Mouse (Mus musculus) left cerebral cortex, postnatal 36 days (tissue): ENCODE measurements at regions not wholly inside any gene's neighbourhood (a gene's known extent, or its start where the extent isn't known, plus 50 kb on each side); places are given as distances from the start of the nearest gene placed in this dataset.

Experiments
- DNase-seq, 2 experiments: peaks; one replicate each; pipeline ENCODE4 v3.0.0; 2021 to 2022; ENCODE audit warnings: low spot score in 2 of 2, mixed read lengths in 1 of 2
- intact Hi-C: fragments of 180-260 bp; cut with DNase I; formaldehyde crosslinking; loops from one replicate; pipeline ENCODE4 v1.15.1; 2025

GRCm38 (mm10) chr2:108753494-108754225 is 526.9 kb upstream of the Kif18a start:
- intact Hi-C loops = no loop called here
- DNase-seq = no peak

DNA sequence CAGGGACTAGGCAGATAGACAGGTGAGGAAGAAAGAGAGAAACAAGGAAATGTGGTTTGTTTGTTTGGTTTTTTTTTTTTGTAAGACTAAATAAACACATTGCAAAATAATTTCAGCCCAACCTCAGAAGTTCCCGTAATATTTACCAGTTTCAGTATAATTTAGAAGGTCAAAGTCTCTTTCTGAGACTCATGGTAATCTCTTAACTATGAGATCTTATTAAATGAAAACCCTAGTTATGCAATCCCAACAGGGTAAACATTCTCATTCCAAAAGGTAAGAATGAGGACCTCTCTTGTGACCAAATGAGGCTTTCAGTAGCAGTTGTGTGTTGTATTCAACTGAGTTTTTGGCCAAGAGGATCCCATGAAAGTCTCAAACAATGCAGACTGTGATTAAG is 524.7 kb upstream of the Kif18a start:
- intact Hi-C loops = no loop called here

DNA sequence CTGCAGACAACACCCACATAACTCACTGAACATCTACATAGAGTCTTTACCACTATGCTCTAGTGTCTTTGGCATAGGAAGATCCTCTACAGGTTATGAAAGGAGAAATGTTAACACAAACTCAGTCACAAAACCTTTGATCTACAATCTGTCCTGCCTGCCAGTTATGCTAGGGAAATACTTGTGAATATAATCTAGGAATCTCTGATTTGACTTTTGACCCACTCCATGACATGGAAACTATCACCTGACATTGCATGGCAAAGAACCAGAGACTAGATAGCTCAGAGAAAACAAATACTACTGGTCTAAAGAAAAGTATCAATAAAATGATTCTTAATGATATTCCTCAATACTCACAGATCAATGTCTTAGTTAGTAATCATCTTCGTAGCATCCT is 524.3 kb upstream of the Kif18a start:
- no peak for DNase-seq
- intact Hi-C loops = no loop called here

More for the DNA sequence above, 524.7 kb upstream of the Kif18a start:
- DNase-seq = no peak

GRCm38 (mm10) chr2:108764703-108765102 is 515.8 kb upstream of the Kif18a start:
- intact Hi-C loops = no loop called here
- DNase-seq = peak; percentile 5 to 11

DNA sequence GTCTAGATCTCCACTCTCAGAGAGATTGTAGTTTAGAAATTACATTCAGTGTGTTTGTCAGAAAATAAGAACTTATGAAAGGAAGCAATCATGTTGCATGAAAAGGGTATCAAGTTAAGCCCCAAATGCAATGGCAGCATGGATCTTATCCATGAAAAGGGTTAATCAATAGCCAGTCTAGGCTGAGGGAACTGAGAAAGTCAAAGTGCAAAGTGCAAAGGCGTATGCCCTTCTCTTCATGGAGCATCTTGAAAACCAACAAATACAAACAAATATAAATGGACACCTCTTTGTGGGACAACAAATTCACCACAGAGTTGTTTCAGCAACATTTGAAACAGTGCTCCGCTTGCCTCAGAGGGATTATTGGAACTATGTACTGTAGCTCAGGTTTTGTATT is 514.1 kb upstream of the Kif18a start:
- no peak for DNase-seq
- intact Hi-C loops = no loop called here

GRCm38 (mm10) chr2:108770383-108770782 is 510.2 kb upstream of the Kif18a start:
- DNase-seq = no peak
- intact Hi-C loops = no loop called here

DNA sequence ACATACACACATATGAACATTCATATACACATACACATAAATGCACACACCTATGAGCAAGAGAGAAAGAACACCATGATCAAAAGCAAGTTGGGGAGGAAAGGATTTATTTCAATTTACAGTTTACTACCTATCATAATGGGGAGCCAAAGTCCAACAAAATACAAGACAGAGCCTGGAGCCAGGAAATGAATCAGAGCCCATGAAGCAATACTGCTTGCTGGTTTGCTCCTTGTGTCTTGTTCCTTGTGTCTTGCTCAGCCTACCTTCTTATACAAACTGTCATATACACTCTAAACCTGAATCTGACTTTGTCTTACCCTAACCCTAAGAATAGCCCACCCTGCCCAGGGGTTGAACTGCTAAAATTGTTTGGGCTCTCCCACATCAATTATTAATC is 497.1 kb upstream of the Kif18a start:
- intact Hi-C loops = no loop called here
- DNase-seq = no peak

DNA sequence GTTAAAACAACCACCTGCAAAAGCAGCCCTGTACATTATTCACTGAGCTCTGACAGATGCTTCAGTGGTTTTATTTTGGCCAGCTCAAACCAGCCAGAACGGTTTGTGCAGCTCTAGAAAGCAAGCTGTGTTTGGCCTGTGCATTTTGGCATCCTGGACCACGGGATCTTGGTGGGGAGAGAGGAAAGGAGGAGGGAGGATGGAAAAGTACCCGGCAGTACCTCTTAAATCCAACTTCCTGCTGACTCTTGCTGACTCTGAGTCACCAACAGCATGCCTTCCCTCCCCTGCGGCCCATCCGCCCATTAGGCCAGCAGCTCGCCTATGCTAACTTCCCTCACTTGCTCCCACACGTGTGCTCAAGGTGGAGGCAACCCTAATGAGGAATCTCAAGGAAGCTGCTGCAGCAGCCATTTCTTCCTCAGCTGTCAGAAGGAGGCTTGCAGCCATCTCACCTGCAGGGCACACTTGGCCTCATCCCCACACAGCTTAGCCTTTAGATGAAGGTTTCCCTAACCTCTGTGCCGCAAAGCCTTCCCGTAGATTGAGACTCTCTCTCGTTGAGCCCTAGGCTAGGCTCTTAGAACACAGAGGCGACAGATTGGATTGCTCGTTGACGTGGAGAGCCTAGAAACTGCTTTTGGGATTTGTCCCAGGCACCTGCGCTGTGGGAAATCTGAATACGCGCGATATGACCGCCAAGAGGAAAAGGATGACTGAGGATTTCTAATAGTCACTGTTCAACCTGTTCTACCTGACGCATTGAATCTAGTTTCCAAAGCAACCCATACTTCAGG is 495.2 kb upstream of the Kif18a start:
- intact Hi-C loops = no loop called here
- DNase-seq = peak; percentile 11 to 12

GRCm38 (mm10) chr2:108789166-108789565 is 491.4 kb upstream of the Kif18a start:
- DNase-seq = peak; percentile 9 to 15
- intact Hi-C loops = no loop called here

DNA sequence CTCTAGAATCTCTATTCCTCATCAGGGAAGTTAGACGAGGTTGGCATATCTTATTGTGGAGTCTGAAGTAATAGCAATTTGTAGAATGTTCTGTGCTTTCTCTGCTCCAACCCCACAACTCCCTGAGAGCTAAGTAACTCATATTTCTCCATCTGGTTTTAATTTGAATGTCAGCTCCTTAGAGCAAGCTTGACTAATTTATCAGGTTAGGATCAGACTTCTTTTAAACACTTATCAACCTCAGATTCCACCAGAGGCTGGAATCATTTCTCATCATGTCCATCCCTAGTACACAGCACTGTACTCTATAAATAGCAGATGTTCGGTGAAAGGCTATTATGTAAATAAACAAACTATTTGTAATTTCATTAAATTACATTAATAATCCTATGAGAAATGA is 485.4 kb upstream of the Kif18a start:
- DNase-seq = no peak
- intact Hi-C loops = no loop called here

DNA sequence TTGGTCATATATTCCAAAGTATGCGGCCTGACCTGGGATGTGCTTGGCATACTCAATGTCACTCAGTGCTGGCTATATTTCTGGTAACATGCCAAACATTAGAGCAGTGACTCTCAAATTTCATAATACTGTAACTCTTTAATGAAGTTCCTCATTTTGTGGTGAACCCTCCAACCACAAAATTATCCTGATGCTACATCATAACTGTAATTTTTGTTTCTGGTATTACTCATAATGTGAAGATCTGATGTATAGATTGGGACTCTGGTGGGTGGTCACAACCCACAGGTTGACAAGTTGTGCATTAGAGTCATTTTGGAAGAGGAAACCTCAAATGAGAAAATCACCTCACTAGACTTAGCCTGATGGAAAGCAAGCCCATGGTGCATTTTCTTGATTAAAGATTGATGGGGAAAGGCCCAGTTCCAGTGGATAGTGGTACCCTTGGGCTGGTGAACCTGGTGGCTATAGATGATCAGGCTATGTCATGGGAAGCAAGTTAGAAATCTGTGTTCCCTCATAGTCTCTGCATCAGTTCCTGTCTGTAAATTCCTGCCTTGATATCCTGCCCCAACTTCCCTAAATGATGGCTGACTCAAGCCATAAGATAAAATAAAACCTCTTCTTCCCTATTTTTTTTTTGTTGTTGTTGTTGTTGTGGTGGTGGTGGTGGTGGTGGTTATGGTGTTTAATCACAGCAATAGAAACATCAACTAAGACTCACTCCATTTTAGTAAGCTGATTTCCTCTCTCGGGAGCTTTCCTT is 483.5 kb upstream of the Kif18a start:
- intact Hi-C loops = no loop called here
- no peak for DNase-seq

- intact Hi-C loops = no loop called here
Measured at GRCm38 (mm10) chr2:108812367-108812766, 468.2 kb upstream of the Kif18a start.

GRCm38 (mm10) chr2:108813040-108813566 is 467.4 kb upstream of the Kif18a start:
- intact Hi-C loops = no loop called here
- DNase-seq = peak; percentile 22 to 34

More at GRCm38 (mm10) chr2:108812367-108812766, 468.2 kb upstream of the Kif18a start:
- peak in 1 of 2 experiments; percentile 14 for DNase-seq

GRCm38 (mm10) chr2:108816579-108816978 is 464.0 kb upstream of the Kif18a start:
- intact Hi-C loops = no loop called here
- DNase-seq = no peak

GRCm38 (mm10) chr2:108824025-108824424 is 456.5 kb upstream of the Kif18a start:
- DNase-seq = no peak
- intact Hi-C loops = no loop called here

- intact Hi-C loops = loop anchor here (5.0 kb wide), 1 partner anchor 866 kb away; no protein-coding TSS in a partner anchor
- DNase-seq = peak; percentile 13 to 25
Measured at GRCm38 (mm10) chr2:108825981-108826380, 454.6 kb upstream of the Kif18a start.

- intact Hi-C loops = loop anchor here (5.0 kb wide), 1 partner anchor 865 kb away; no protein-coding TSS in a partner anchor
- no peak for DNase-seq
Measured at GRCm38 (mm10) chr2:108827106-108827838, 453.3 kb upstream of the Kif18a start.

DNA sequence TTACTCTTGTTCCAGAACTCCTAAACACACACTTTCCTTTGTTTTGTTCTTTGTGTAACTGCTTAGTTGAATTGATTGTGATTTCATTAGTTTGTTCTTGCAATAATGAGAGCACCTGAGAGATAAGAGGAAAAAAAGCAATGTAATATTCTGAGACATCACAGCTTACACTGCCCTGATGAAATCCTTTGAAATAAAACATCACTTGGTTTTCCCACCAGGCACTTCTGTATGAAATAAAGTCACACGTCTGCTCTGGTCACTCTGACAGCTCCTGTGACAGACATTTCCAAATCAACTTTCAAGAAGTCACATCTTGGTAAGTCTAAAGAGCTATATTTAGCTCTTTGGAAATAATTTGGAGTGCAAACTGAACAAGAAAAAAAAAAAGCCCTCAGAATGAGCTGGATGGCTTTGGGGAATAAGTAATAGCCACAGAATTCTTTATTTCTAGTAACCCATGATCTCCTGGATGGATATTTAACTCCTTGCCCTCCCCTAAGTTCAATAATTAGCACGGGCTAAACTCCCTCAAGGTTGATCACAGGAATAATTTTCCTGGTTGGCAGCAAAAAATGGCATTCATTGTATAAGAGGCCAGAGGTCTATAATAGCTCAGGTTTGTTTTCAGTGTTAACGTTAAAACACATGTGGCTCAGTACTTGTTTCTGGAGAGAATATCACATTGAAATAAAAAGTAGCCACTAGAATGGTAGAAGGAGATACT is 452.4 kb upstream of the Kif18a start:
- intact Hi-C loops = loop anchor here (5.0 kb wide), 1 partner anchor 864 kb away; no protein-coding TSS in a partner anchor
- no peak for DNase-seq
